Mouse (Mus musculus) T-helper 1 cell (primary cell): ENCODE measurements around the gene Chd1.

Experiments used
- in situ Hi-C: fragments of 300-600 bp; cut with MboI, MseI; formaldehyde crosslinking; loops from one replicate; pipeline ENCODE4 v1.15.1; 2025; ENCODE audit warnings: high pct_unique_total_duplicates

The Chd1 gene

DNA sequence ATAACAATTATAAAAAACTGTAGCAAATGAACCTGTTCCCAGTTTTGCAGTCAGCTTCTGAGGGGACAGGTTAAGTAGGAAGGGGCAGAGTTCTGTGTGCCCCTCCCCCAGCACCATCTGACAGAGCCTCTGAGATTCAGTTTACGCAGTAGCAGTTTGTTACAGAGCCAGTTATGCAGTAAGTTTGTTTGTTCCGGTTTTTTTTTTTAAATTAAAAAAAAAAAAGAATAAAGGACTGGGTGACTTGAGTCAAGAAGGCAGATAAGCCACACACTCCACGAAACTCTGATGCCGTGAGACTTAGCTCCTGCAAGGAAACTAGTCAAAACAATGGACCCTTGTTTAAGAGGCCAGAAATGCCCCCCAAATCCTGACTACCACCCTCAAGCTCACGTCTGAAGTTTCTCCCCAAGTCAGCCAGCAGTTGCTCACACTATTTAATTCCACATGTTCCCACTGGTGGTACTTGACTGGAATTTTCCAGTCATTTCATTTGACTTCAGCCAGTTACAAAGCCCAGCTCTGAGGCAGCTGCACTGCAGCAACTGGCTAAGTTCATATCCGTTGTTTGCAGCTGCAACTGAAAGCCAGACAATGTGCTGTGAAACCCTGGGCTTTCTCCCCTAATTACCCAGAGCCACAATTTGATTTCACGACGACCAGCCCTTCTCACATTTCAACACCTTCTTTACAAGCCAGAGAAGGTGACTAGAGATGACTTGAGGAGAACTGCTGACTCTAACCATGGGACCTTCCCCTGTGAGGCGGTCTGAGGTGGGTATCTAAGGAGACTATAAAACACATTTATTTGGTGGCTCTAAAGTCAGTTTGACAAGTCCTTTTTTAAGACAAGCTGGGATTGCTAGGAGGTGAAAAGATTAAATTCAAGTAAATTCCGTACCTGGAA lies 104.0 kb downstream of the Chd1 start:
- in situ Hi-C loops, result loop anchor here (10.0 kb wide), 1 partner anchor 536 kb away; no protein-coding TSS in a partner anchor

DNA sequence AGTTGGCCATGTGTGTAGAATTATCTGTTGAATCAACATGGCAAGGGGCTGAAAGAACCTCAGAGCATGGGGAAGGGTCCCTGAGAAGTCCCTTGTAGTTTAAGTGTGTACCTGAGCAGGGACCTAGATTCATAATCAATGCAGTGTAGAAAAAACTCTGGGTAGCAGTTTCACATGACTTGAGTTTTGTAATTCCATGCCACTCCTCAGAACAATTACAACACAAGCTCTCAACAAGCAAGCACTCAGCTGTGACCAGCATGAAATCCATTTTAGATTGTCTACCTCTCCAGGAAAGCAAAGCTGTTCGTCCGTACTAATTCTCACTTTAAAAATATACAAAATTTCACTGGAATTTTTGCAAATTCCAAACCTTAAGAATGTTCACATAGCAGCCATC lies 105.2 kb downstream of the Chd1 start:
- in situ Hi-C loops, result loop anchor here (10.0 kb wide), 1 partner anchor 535 kb away; no protein-coding TSS in a partner anchor

DNA sequence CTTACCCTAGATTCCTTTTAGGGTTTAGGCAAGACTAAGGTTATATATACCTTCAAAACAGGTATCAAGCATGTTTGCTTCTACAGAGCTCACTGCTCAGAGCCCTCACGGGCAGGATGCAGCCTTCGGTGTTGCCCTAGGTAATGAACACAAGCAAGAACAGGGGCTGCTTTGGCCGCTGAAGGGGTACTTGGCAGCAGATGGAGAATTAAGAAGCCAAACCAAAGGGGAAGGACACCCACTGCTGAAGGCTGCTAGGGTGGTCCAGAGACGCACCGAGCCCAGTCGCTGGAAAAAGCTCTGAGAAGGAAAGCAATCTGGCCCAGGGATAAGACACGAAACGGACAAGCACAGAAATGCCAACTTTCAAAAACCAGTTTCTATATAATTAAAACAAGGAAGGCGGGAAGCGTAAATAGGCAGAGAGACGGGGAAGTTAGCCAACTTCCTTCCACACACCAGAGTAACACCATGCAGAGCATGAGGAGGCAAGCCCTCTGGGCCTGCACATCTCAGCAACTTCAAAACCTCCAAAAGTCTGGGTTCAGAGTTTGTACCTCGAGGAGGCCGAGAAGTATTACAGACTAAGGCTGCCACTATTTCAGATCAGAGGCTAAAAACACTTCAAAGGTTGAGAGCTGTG lies 107.5 kb downstream of the Chd1 start:
- in situ Hi-C loops, result no loop called here

DNA sequence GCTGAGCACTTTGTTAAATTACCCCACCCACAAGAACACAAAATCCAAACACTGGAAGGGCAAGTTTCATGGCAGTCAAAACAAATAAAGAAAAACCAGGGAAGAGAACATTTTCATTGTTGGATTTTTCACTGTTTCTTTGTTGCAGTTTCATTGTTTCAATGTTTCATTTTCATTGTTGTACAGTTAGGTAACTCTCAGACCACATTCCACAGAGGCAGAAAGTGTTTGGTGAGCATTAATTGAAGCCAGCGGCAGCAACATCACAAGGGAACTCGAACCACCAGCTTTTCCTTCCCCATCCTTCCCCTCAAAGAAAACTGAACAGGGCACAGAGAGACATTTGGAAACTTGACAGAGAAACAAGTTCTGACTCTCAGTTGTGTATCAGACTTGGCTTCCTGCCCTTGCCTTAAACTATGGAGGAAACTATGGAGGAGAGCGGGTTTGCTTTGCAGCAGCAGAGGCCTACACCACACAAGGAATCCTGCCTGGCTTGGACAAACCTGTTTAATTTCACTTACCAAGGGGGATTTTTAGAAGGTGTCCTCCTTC lies 109.0 kb downstream of the Chd1 start:
- in situ Hi-C loops, result no loop called here

DNA sequence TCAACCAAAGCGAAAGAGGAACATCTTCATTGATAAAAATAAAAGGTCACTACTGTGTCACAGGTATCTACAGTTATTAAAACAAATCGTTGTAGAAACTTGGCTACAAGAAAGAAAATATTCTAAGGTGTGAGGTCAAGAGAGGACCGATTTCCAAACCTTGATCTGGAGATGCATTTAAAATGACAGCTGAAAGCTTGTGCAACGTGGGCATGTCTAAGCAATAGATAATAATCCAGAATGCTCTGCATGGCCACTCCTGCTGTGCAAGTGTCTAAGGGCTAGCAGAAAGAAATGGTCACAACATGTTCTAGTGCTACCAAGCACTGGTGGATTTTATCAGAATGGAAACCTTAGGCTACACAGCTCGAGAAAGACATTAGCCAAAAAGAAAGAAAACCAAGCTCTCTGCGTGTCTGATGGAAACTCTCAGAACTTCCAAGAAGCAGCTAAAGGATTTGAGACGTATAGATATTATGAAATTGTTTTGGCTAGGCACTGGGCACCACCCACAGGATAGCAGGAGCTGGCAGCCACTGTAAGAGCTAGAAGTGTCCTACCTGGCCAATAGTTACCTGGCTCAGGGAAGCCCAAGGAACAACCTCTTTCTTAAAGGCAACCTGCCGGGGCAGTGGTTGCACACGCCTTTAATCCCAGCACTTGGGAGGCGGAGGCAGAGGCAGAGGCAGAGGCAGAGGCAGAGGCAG lies 110.7 kb downstream of the Chd1 start:
- in situ Hi-C loops, result no loop called here

DNA sequence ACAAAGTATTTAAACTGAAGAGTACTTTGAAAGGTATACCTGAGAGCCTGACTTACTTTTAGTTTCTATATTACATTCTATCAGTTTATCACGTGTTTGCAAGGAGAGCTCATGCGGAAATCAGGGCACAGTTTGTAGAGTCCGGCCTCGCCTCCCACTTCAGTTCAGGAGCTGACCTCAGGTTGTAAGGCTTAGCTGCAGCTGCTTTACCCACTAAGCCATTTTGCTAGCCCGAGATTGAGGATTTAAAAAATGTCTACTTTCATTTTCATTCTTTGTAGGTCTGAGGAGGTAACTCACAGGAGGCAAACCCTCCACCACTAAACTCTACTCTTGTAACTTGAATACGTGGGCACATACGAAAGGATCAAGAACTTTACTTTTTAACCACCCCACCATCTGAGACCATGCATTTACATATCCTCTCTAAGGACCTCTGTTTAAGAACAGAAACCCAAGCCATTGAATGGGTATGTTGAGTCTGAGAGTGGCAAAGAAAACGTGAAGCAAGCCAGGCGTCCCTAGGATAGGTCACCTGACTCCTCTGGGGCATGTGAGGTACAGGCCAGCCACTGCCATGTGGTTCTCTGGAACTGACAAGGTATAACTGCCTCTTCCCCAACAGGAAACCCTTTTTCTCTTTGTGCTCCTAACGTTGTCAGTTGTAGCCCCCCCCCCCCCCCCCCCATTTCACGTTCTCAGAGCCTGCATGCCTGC lies 111.8 kb downstream of the Chd1 start:
- in situ Hi-C loops, result no loop called here

DNA sequence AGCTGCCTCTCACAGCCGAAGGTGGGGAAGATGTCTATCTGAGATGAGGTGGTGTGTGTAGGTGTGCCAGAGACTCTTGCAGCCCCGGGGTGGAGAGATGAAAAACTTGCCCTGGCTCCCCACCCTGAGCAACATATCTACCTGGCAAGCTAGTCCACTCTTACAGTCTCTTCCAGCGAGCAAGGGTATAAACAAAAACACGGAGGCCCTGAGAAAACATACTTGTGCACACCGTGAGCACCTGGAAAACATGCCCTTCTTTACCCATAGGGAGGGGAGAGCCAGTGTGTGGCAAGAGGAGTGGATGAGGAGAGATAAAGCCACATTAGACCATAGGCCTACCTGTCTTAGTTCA lies 112.3 kb downstream of the Chd1 start:
- in situ Hi-C loops, result no loop called here

DNA sequence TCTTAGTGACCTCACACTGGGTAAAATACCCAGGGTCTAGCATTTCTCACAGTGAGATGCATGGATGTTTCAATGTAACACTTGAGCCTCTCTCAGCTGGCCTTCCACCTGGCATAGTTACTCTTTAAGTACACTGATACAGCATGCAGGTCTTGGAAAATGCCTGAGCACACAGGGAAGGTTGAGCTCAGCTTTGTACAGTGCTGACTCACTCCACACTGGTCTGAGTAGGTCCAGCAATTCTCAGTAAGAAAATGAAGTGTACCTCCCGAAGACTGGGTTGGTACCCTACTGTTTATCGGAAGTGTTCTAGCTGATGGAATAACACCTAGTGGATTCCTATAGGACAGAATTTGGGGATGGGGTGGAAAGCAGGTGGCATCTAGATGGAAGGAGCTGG lies 112.9 kb downstream of the Chd1 start:
- in situ Hi-C loops, result no loop called here

DNA sequence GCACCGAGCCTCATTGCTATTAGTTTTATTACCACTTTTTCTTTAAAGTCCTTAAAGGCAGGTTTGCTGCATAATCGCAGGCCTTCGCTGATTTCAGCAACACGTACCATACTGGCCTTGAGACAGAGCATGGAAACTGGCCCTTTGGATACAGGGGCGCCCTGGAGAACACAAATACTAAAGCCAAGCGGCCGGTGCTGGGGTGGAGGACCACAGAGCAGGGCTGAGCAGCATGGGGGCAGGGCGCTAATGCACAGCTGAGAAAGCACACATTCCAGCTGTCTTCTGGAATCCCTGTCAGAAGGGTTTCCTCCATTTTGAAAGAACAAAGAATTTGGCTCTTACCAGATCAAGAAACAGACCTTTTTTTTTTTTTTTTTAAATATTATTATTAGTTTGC lies 113.6 kb downstream of the Chd1 start:
- in situ Hi-C loops, result no loop called here

DNA sequence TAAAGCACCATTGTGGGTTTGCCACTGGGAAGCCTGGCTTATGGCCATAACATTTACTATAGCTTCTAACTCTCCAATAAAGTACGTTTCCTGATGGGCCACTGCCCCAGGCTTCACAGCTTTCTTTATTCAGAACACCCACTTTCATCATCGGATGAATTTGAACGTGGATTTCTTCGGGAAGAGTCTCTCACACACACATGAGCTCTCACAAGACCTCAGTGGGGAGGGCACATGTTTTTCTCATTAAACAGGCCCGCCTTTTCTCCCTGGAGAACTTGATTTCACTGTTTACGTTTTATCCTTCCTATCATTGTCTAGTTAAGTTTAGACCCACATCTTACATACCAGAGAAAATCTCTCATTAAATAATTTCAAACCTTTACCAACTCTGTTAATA lies 115.4 kb downstream of the Chd1 start:
- in situ Hi-C loops, result loop anchor here (10.0 kb wide), 1 partner anchor 1805 kb away; the partner anchor contains the start of gene Lnpep

DNA sequence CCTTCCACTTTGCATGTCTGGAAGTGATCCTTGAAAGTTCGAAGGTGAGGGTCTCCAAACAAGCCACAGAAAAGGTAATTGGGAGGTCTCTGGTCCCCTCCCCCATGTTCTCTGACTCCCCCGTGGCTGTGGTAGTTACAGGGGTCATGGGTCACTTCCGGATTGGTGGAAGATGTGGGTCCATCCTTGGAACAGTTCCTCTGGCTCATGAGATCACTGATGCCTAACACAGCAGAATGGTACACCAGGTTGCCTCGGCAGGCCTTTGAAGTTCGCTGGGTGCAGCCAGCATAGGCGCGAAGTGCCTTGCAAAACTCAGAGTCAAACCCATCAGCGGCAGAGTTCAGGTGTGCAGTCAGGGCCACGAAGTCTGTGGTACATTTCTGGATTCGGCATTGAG lies 116.0 kb downstream of the Chd1 start:
- in situ Hi-C loops, result loop anchor here (10.0 kb wide), 1 partner anchor 1804 kb away; the partner anchor contains the start of gene Lnpep

DNA sequence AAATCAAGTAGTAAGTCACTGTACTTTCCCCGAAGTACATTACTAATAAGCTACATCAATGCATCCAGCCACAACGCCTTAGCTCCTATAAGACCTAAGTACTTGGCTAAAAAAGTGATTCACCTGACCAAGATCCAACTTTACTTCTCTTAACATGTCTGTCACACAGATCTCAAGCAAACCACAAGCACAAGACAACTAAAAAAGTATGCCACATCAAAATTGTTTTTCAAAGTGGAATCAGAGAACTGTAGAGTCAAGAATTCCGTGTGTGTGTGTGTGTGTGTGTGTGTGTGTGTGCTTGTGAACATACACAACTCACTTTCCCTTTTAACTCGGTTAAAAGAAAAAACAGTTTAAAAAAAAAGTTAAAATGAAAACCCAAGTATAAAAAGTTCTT lies 116.9 kb downstream of the Chd1 start:
- in situ Hi-C loops, result loop anchor here (10.0 kb wide), 1 partner anchor 1803 kb away; the partner anchor contains the start of gene Lnpep
